Mouse (Mus musculus) CH12.LX (cell line): ENCODE measurements around the gene Evi5. TPM values are rescaled to one million over a fixed set of nuclear protein-coding genes. Genes with fewer than 3 reads are reported as not detected.

Source experiments
- DNase-seq: peaks from one replicate; pipeline ENCODE4 v3.0.0-alpha.2; 2013; ENCODE audit errors: extremely low read depth
- H3K27ac ChIP-seq: 2 replicates; pipeline ENCODE4 v1.5.1; 2012; ENCODE audit warnings: low read depth, mild to moderate bottlenecking, control low read depth, moderate library complexity; ENCODE audit not compliant: insufficient read depth
- H3K27me3 ChIP-seq: replicated peaks from 2 replicates; pipeline ENCODE3; 2012; ENCODE audit warnings: inconsistent platforms
- H3K36me3 ChIP-seq, 2 experiments: replicated peaks in 1 of 2; 2 replicates each; pipeline versions ENCODE3 to v1.6.1; 2012; ENCODE audit warnings: inconsistent platforms in 1 of 2, low read length in 1 of 2, mild to moderate bottlenecking in 1 of 2, mixed read lengths in 1 of 2, moderate library complexity in 1 of 2; ENCODE audit not compliant: control insufficient read depth in 1 of 2, insufficient read depth in 1 of 2
- H3K4me1 ChIP-seq, 2 experiments: 2 replicates each; pipeline ENCODE4 v1.6.1; 2012; ENCODE audit warnings: inconsistent platforms in 1 of 2, moderate library complexity in 1 of 2; ENCODE audit not compliant: insufficient read depth in 2 of 2, control insufficient read depth in 1 of 2
- H3K4me2 ChIP-seq: 2 replicates; pipeline ENCODE4 v1.6.1; 2012; ENCODE audit warnings: low read depth, mild to moderate bottlenecking, control low read depth; ENCODE audit not compliant: poor library complexity, insufficient read depth, severe bottlenecking
- H3K4me3 ChIP-seq, 3 experiments: fragments of 150-350 bp in 1 of 3; sonication (generic) in 1 of 3; replicated peaks in 1 of 3; 2 replicates each; pipeline versions ENCODE3 to v1.5.1; 2011 to 2012; ENCODE audit warnings: low read depth in 2 of 3, low read length in 2 of 3, mild to moderate bottlenecking in 2 of 3, moderate library complexity in 2 of 3, control low read depth in 1 of 3, improper control_type of control experiment in 1 of 3, inconsistent platforms in 1 of 3, mixed read lengths in 1 of 3; ENCODE audit not compliant: poor library complexity in 1 of 3
- H3K79me2 ChIP-seq: replicated peaks from 2 replicates; pipeline ENCODE4 v1.6.1; 2012; ENCODE audit warnings: mild to moderate bottlenecking, moderate library complexity; ENCODE audit not compliant: control insufficient read depth, poor library complexity, insufficient read depth, severe bottlenecking; ENCODE audit errors: extremely low read depth
- H3K9ac ChIP-seq: 2 replicates; pipeline ENCODE4 v1.6.1; 2012; ENCODE audit warnings: low read depth, mild to moderate bottlenecking, control low read depth, moderate library complexity; ENCODE audit not compliant: insufficient read depth
- H3K9me3 ChIP-seq: replicated peaks from 2 replicates; pipeline ENCODE3; 2012; ENCODE audit warnings: low read length, inconsistent platforms, mixed read lengths
- BHLHE40 ChIP-seq: IDR thresholded peaks from 2 replicates; pipeline ENCODE4 v1.6.1; 2011; ENCODE audit warnings: mild to moderate bottlenecking, low read depth, low read length, improper control_type of control experiment
- CHD1 ChIP-seq: IDR thresholded peaks from 2 replicates; pipeline ENCODE4 v1.6.1; 2012; ENCODE audit warnings: low read depth, low read length, improper control_type of control experiment, inconsistent platforms
- CHD2 ChIP-seq: IDR thresholded peaks from 2 replicates; pipeline ENCODE4 v1.6.1; 2011; ENCODE audit warnings: low read length, improper control_type of control experiment
- CTCF ChIP-seq, 2 experiments: IDR thresholded peaks in 1 of 2; conservative IDR thresholded peaks in 1 of 2; 2 replicates each; pipeline ENCODE4 v1.5.1; 2011 to 2012; ENCODE audit warnings: low read depth in 2 of 2, low read length in 2 of 2, improper control_type of control experiment in 1 of 2, inconsistent platforms in 1 of 2, mild to moderate bottlenecking in 1 of 2, moderate library complexity in 1 of 2
- E2F4 ChIP-seq: IDR thresholded peaks from 2 replicates; pipeline ENCODE4 v1.6.1; 2011; ENCODE audit warnings: low read depth, low read length, improper control_type of control experiment; ENCODE audit not compliant: insufficient replicate concordance
- ELF1 ChIP-seq: IDR thresholded peaks from 2 replicates; pipeline ENCODE4 v1.6.1; 2014; ENCODE audit warnings: low read depth, mild to moderate bottlenecking, inconsistent platforms, low read length, improper control_type of control experiment
- EP300 ChIP-seq: IDR thresholded peaks from 2 replicates; pipeline ENCODE4 v1.6.1; 2011; ENCODE audit warnings: low read length, improper control_type of control experiment
- GABPA ChIP-seq: IDR thresholded peaks from 2 replicates; pipeline ENCODE4 v1.6.1; 2012; ENCODE audit warnings: low read depth, low read length, improper control_type of control experiment, inconsistent platforms; ENCODE audit not compliant: insufficient replicate concordance
- IRF4 ChIP-seq: IDR thresholded peaks from 2 replicates; pipeline ENCODE4 v1.6.1; 2014; ENCODE audit warnings: low read depth, mild to moderate bottlenecking, inconsistent platforms, low read length, improper control_type of control experiment
- JUN ChIP-seq: IDR thresholded peaks from 2 replicates; pipeline ENCODE4 v1.6.1; 2011; ENCODE audit warnings: low read depth, mild to moderate bottlenecking, low read length, improper control_type of control experiment, moderate library complexity; ENCODE audit not compliant: insufficient read depth
- JUND ChIP-seq: conservative IDR thresholded peaks from 2 replicates; pipeline ENCODE4 v1.6.1; 2011; ENCODE audit warnings: low read depth, low read length, improper control_type of control experiment
- MAX ChIP-seq: IDR thresholded peaks from 2 replicates; pipeline ENCODE4 v1.6.1; 2011; ENCODE audit warnings: low read length, improper control_type of control experiment
- MAZ ChIP-seq: IDR thresholded peaks from 2 replicates; pipeline ENCODE4 v1.6.1; 2012; ENCODE audit warnings: low read depth, mild to moderate bottlenecking, inconsistent platforms, low read length, improper control_type of control experiment, moderate library complexity
- MEF2A ChIP-seq: IDR thresholded peaks from 2 replicates; pipeline ENCODE4 v1.6.1; 2014; ENCODE audit warnings: low read depth, mild to moderate bottlenecking, inconsistent platforms, low read length, improper control_type of control experiment, borderline replicate concordance
- MXI1 ChIP-seq: IDR thresholded peaks from 2 replicates; pipeline ENCODE4 v1.6.1; 2011; ENCODE audit warnings: mild to moderate bottlenecking, low read depth, low read length, improper control_type of control experiment
- NELFE ChIP-seq: IDR thresholded peaks from 2 replicates; pipeline ENCODE4 v1.6.1; 2011; ENCODE audit warnings: low read depth, low read length, improper control_type of control experiment
- NRF1 ChIP-seq: IDR thresholded peaks from 2 replicates; pipeline ENCODE4 v1.6.1; 2014; ENCODE audit warnings: low read depth, mild to moderate bottlenecking, inconsistent platforms, low read length, improper control_type of control experiment, moderate library complexity
- POLR2A ChIP-seq: IDR thresholded peaks from 2 replicates; pipeline ENCODE4 v1.6.1; 2011; ENCODE audit warnings: low read depth, mild to moderate bottlenecking, improper control_type of control experiment, low read length
- RAD21 ChIP-seq: IDR thresholded peaks from 2 replicates; pipeline ENCODE4 v1.6.1; 2011; ENCODE audit warnings: low read depth, mild to moderate bottlenecking, low read length, improper control_type of control experiment, moderate library complexity
- RCOR1 ChIP-seq: conservative IDR thresholded peaks from 2 replicates; pipeline ENCODE4 v1.6.1; 2012; ENCODE audit warnings: low read depth, mild to moderate bottlenecking, inconsistent platforms, low read length, improper control_type of control experiment
- SIN3A ChIP-seq: IDR thresholded peaks from 2 replicates; pipeline ENCODE4 v1.6.1; 2012; ENCODE audit warnings: low read length, improper control_type of control experiment, inconsistent platforms
- SMC3 ChIP-seq: IDR thresholded peaks from 2 replicates; pipeline ENCODE4 v1.6.1; 2011; ENCODE audit warnings: low read depth, low read length, improper control_type of control experiment
- TBP ChIP-seq: conservative IDR thresholded peaks from 2 replicates; pipeline ENCODE4 v1.6.1; 2011; ENCODE audit warnings: low read depth, low read length, improper control_type of control experiment
- TCF12 ChIP-seq: IDR thresholded peaks from 2 replicates; pipeline ENCODE4 v1.6.1; 2014; ENCODE audit warnings: low read depth, mild to moderate bottlenecking, inconsistent platforms, low read length, improper control_type of control experiment
- UBTF ChIP-seq: IDR thresholded peaks from 2 replicates; pipeline ENCODE4 v1.6.1; 2012; ENCODE audit warnings: low read depth, mild to moderate bottlenecking, inconsistent platforms, low read length, improper control_type of control experiment, moderate library complexity
- USF1 ChIP-seq: IDR thresholded peaks from 2 replicates; pipeline ENCODE4 v1.6.1; 2014; ENCODE audit warnings: low read depth, mild to moderate bottlenecking, inconsistent platforms, low read length, improper control_type of control experiment
- USF2 ChIP-seq: conservative IDR thresholded peaks from 2 replicates; pipeline ENCODE4 v1.6.1; 2011; ENCODE audit warnings: low read depth, low read length, improper control_type of control experiment
- ZC3H11A ChIP-seq: IDR thresholded peaks from 2 replicates; pipeline ENCODE4 v1.6.1; 2012; ENCODE audit warnings: low read depth, mild to moderate bottlenecking, inconsistent platforms, low read length, improper control_type of control experiment
- ZMIZ1 ChIP-seq: IDR thresholded peaks from 2 replicates; pipeline ENCODE4 v1.6.1; 2012; ENCODE audit warnings: low read depth, mild to moderate bottlenecking, inconsistent platforms, low read length, improper control_type of control experiment
- ZNF384 ChIP-seq: IDR thresholded peaks from 2 replicates; pipeline ENCODE4 v1.6.1; 2012; ENCODE audit warnings: low read depth, low read length, improper control_type of control experiment, inconsistent platforms
- dilution Hi-C: fragments of 300-500 bp; cut with MboI; formaldehyde crosslinking; loops from 2 replicates; pipeline ENCODE4 v1.14.3; 2020; ENCODE audit warnings: low sequenced_read_pairs; ENCODE audit not compliant: extremely low pct_unique_long_range_greater_than_20kb, extremely low pct_ligation_motif_present
- in situ Hi-C: fragments of 300-500 bp; cut with MboI; formaldehyde crosslinking; loops from 3 replicates; pipeline ENCODE4 v1.14.3; 2019; ENCODE audit warnings: low sequenced_read_pairs, low pct_ligation_motif_present, low pct_unique_long_range_greater_than_20kb, mixed read lengths
- polyA plus RNA-seq: library from polyadenylated mRNA; unstranded; fragments of >175 nt; gene quantifications from 2 replicates; pipeline ENCODE4 v1.2.1, GENCODE M21; 2012; ENCODE audit warnings: low read depth; ENCODE audit not compliant: insufficient read length
- total RNA-seq, 2 experiments: library from RNA; depleted of rRNA; stranded (reverse); fragments of 300-350 nt in 1 of 2; fragments of >200 nt in 1 of 2; gene quantifications; 2 replicates each; pipeline ENCODE4 v1.2.3; 2012 to 2014

Gene Evi5
- total and polyA plus RNA-seq, 3 experiments, result 3.2 to 6.3 (median 3.8) TPM

- Histone ChIP-seq H3K79me2 (peaks cover 44% of the 10 kb centered on the region), H3K27me3 (no peaks in the 10 kb centered on the region), H3K9me3 (no peaks in the 10 kb centered on the region), H3K27ac (peak overlapping the region; percentile 62), H3K9ac (peak overlapping the region; percentile 99), H3K4me2 (peak overlapping the region; percentile 93), H3K36me3 (peaks cover 36 to 40% of the 10 kb centered on the region in 2 experiments), H3K4me1 (peaks cover 0 to 34% of the 10 kb centered on the region in 2 experiments; a peak in 2 of 4 replicates), H3K4me3 (peak overlapping the region; percentile 95 to 100 (median 98))
- in situ Hi-C loops, result no loop called here
- peak; percentile 37 for DNase-seq
- TF ChIP-seq CHD1 (peak; percentile 70; the same call in 1 of the 2 replicates), JUN (no peak)
- dilution Hi-C loops, result no loop called here
These were observed 26.2 kb upstream of the Evi5 start for GRCm38 (mm10) chr5:107901014-107901615.

GRCm38 (mm10) chr5:107900206-107901013, 25.5 kb upstream of the Evi5 start, which contains the start of gene Rpl5:
Rpl5 (plus strand) TSS chr5:107900502.
- Histone ChIP-seq H3K9me3 (no peaks in the 10 kb centered on the region), H3K4me1 (peaks cover 0 to 31% of the 10 kb centered on the region in 2 experiments; a peak in 2 of 4 replicates), H3K36me3 (peaks cover 30 to 34% of the 10 kb centered on the region in 2 experiments), H3K27ac (peak within 1 kb of the TSS; percentile 62), H3K9ac (peak within 1 kb of the TSS; percentile 99), H3K27me3 (no peaks in the 10 kb centered on the region), H3K4me2 (peak within 1 kb of the TSS; percentile 93; the same call in 1 of the 2 replicates), H3K4me3 (peak within 1 kb of the TSS; percentile 95 to 100 (median 98)), H3K79me2 (peaks cover 41% of the 10 kb centered on the region)
- dilution Hi-C loops, result no loop called here
- peak; percentile 97 for DNase-seq
- in situ Hi-C loops, result no loop called here
- TF ChIP-seq USF1 (no peak), ZC3H11A (no peak), CHD1 (no peak), EP300 (no peak), ZMIZ1 (peak; percentile 96), MAX (peak; percentile 94), TCF12 (peak; percentile 99), JUN (no peak), USF2 (no peak), BHLHE40 (peak; percentile 35; the same call in 1 of the 2 replicates), SMC3 (no peak), TBP (peak; percentile 97), JUND (no peak), POLR2A (peak; percentile 97), CTCF (conservative IDR thresholded peaks at IDR 0.05 in 1 of 2, IDR thresholded peaks at IDR 0.05 in 1 of 2; ENCODE audit: low read depth in 2 of 2, low read length in 2 of 2) (peak; percentile 85 to 92), GABPA (peak; percentile 94), NRF1 (peak; percentile 90), RAD21 (no peak), RCOR1 (no peak), IRF4 (peak; percentile 65), NELFE (peak; percentile 97), ELF1 (peak; percentile 68), E2F4 (no peak), ZNF384 (peak; percentile 91), MAZ (no peak; the same call in 1 of the 2 replicates), MEF2A (peak; percentile 79), CHD2 (peak; percentile 89), MXI1 (peak; percentile 91), UBTF (peak; percentile 93; the same call in 1 of the 2 replicates), SIN3A (0 out of 2 replicates have a peak, but pooled peaks have one; percentile 73)
